21 mouse cellular contexts compared by ENCODE assay signal in genomic region chr7:35258294-35258693, GRCm38 (mm10). TPM values are rescaled to one million over a fixed set of nuclear protein-coding genes. Genes with fewer than 3 reads are reported as not detected.
DNase-seq lines count a peak whose midpoint lies in the region; ATAC-seq and TF ChIP-seq lines count a peak whose summit lies in the region.
"Had no signal": no experiment of that assay in that cellular context is flagged by ENCODE, and none has a peak within 500 bp of the region (broad histone marks: within the 10 kb centered on the region; RNA-seq: fewer than 3 reads in every experiment).

No protein-coding gene starts in this region.

- no peak for TF ChIP-seq CTCF in lung, embryonic 14.5 days (IDR thresholded peaks at IDR 0.05; ENCODE audit: low read depth)
- no peak for TF ChIP-seq CTCF in lung, adult 2 months (IDR thresholded peaks at IDR 0.05; ENCODE audit: insufficient read depth, low read length)

- no peaks in the 10 kb centered on the region for H3K27me3 ChIP-seq in embryonic facial prominence, embryonic 14.5 days (replicated peaks; ENCODE audit: control insufficient read depth, insufficient read depth, low read length)
- H3K27me3 ChIP-seq in embryonic facial prominence, embryonic 10.5 days (replicated peaks; ENCODE audit: low read depth, poor library complexity, severe bottlenecking) = 0 out of 2 replicates have a peak, but pooled peaks cover 3% of the 10 kb centered on the region
- no peaks in the 10 kb centered on the region for H3K27me3 ChIP-seq in lung, embryonic 14.5 days (ENCODE audit: insufficient read depth, low read length)
- H3K27me3 ChIP-seq: embryonic facial prominence, embryonic 12.5 days; forebrain, embryonic 12.5 days; hindbrain, embryonic 12.5 days had no signal

- H3K4me1 ChIP-seq in embryonic facial prominence, embryonic 14.5 days (ENCODE audit: control insufficient read depth, insufficient read depth, low read length) = no peaks in the 10 kb centered on the region
- H3K4me1 ChIP-seq in embryonic facial prominence, embryonic 10.5 days = peaks cover 4% of the 10 kb centered on the region; the same call in 1 of the 2 replicates
- no peaks in the 10 kb centered on the region for H3K4me1 ChIP-seq in lung, embryonic 14.5 days (ENCODE audit: insufficient read depth)
- H3K4me1 ChIP-seq in lung, adult 2 months (ENCODE audit: control insufficient read depth, insufficient read depth, low read length) = no peaks in the 10 kb centered on the region
- H3K4me1 ChIP-seq: embryonic facial prominence, embryonic 12.5 days; forebrain, embryonic 12.5 days; heart, embryonic 15.5 days; hindbrain, embryonic 12.5 days had no signal

- no peaks in the 10 kb centered on the region for H3K36me3 ChIP-seq in embryonic facial prominence, embryonic 14.5 days (ENCODE audit: control insufficient read depth, insufficient read depth, low read length)
- H3K36me3 ChIP-seq in embryonic facial prominence, embryonic 10.5 days (replicated peaks) = no peaks in the 10 kb centered on the region
- H3K36me3 ChIP-seq in lung, embryonic 14.5 days (ENCODE audit: insufficient read depth) = no peaks in the 10 kb centered on the region
- H3K36me3 ChIP-seq: embryonic facial prominence, embryonic 12.5 days; forebrain, embryonic 12.5 days; heart, embryonic 15.5 days; hindbrain, embryonic 12.5 days had no signal

- H3K9ac ChIP-seq in embryonic facial prominence, embryonic 14.5 days (ENCODE audit: low read depth, low read length) = no peak overlapping the region; the same call in 1 of the 2 replicates
- H3K9ac ChIP-seq in lung, embryonic 14.5 days = no peak overlapping the region
- H3K9ac ChIP-seq: embryonic facial prominence, embryonic 12.5 days; forebrain, embryonic 12.5 days; heart, embryonic 15.5 days; hindbrain, embryonic 12.5 days had no signal

- no peak for TF ChIP-seq POLR2A in lung, adult 2 months (IDR thresholded peaks at IDR 0.05; ENCODE audit: borderline replicate concordance, extremely low read depth, low read depth, low read length)

- H3K4me3 ChIP-seq in embryonic facial prominence, embryonic 14.5 days (ENCODE audit: low read depth, low read length) = no peak overlapping the region
- H3K4me3 ChIP-seq in embryonic facial prominence, embryonic 10.5 days = no peak overlapping the region
- H3K4me3 ChIP-seq in lung, embryonic 14.5 days (ENCODE audit: low read depth, low read length) = no peak overlapping the region
- no peak overlapping the region for H3K4me3 ChIP-seq in lung, adult 2 months (replicated peaks; ENCODE audit: extremely low read depth, low read depth, low read length)
- H3K4me3 ChIP-seq: embryonic facial prominence, embryonic 12.5 days; forebrain, embryonic 12.5 days; heart, embryonic 15.5 days; hindbrain, embryonic 12.5 days had no signal

- no peak overlapping the region for H3K27ac ChIP-seq in embryonic facial prominence, embryonic 14.5 days (replicated peaks; ENCODE audit: low read depth, low read length)
- H3K27ac ChIP-seq in embryonic facial prominence, embryonic 10.5 days (replicated peaks) = no peak overlapping the region
- H3K27ac ChIP-seq in lung, embryonic 14.5 days (ENCODE audit: low read depth) = peak overlapping the region; percentile 42; the same call in 1 of the 2 replicates
- H3K27ac ChIP-seq: embryonic facial prominence, embryonic 12.5 days; forebrain, embryonic 12.5 days; heart, embryonic 15.5 days; hindbrain, embryonic 12.5 days had no signal

- peak; percentile 65 for DNase-seq in embryonic facial prominence, embryonic 14.5 days (ENCODE audit: low spot score)
- DNase-seq in embryonic facial prominence, embryonic 10.5 days (ENCODE audit: low spot score) = no peak
- DNase-seq in kidney, postnatal 10 days = peak; percentile 57
- no peak for DNase-seq in kidney, postnatal 25 days
- peak; percentile 75 for DNase-seq in lung, embryonic 14.5 days
- DNase-seq in lung, adult 2 months = no peak
- DNase-seq: adrenal gland, postnatal 10 days; cerebellum, adult 11-12 months; cerebellum, adult 9-11 months; embryo, embryonic 11 days; gastrocnemius, postnatal 10 days; heart, adult 18-20 months; heart, postnatal 36 days had no signal

- no peak for ATAC-seq in embryonic facial prominence, embryonic 14.5 days (ENCODE audit: low read depth)
- peak; percentile 63; the same call in 1 of the 2 replicates for ATAC-seq in lung, embryonic 14.5 days (ENCODE audit: insufficient read depth)
- ATAC-seq: forebrain, embryonic 16.5 days; hindbrain, embryonic 16.5 days; inflammation-experienced regulatory T-cells, adult 6 months had no signal

- WGBS in embryonic facial prominence, embryonic 14.5 days = 52% methylated on average over 7 of the region's 7 CpGs
- WGBS in embryonic facial prominence, embryonic 10.5 days = 66% methylated on average over 7 of the region's 7 CpGs
- WGBS in lung, embryonic 14.5 days = 39% methylated on average over 7 of the region's 7 CpGs
- WGBS in lung, adult 2 months = 44% methylated on average over 7 of the region's 7 CpGs

- H3K4me2 ChIP-seq in embryonic facial prominence, embryonic 14.5 days (ENCODE audit: low read depth, low read length) = no peak overlapping the region
- no peak overlapping the region for H3K4me2 ChIP-seq in lung, embryonic 14.5 days
- H3K4me2 ChIP-seq: embryonic facial prominence, embryonic 12.5 days; forebrain, embryonic 12.5 days; heart, embryonic 11.5 days; heart, embryonic 15.5 days; hindbrain, embryonic 12.5 days had no signal

- no peaks in the 10 kb centered on the region for H3K9me3 ChIP-seq in embryonic facial prominence, embryonic 14.5 days (ENCODE audit: control insufficient read depth, low read length)
- no peaks in the 10 kb centered on the region for H3K9me3 ChIP-seq in embryonic facial prominence, embryonic 10.5 days
- H3K9me3 ChIP-seq in lung, embryonic 14.5 days (ENCODE audit: low read depth, low read length) = no peaks in the 10 kb centered on the region
- H3K9me3 ChIP-seq: embryonic facial prominence, embryonic 12.5 days; forebrain, embryonic 12.5 days; heart, embryonic 15.5 days; hindbrain, embryonic 12.5 days had no signal

RNA-seq across cellular contexts. Expression of gene Lrp3, which starts 43.0 kb away (rescaled TPM):
- 10.8 and 11.0 TPM in 2 replicates for polyA plus RNA-seq in embryonic facial prominence, embryonic 14.5 days (2014; fragmentation: Nextera tagmentation; extraction: Ambion mirVana)
- 10.5 and 10.6 TPM in 2 replicates for polyA plus RNA-seq in embryonic facial prominence, embryonic 10.5 days (2016; fragmentation: Nextera tagmentation; extraction: Ambion mirVana)
- polyA plus RNA-seq in lung, embryonic 14.5 days (2014; fragmentation: Nextera tagmentation; extraction: Ambion mirVana) = 8.2 and 11.2 TPM in 2 replicates
- polyA plus RNA-seq in lung, adult 2 months (2012; rRNA removed) = 10.1 and 12.3 TPM in 2 replicates

RNA-seq across cellular contexts. Expression of gene Gpatch1, which starts 59.9 kb away (rescaled TPM):
- polyA plus RNA-seq in embryonic facial prominence, embryonic 14.5 days (2014; fragmentation: Nextera tagmentation; extraction: Ambion mirVana) = 13.7 and 17.6 TPM in 2 replicates
- 17.9 and 18.7 TPM in 2 replicates for polyA plus RNA-seq in embryonic facial prominence, embryonic 10.5 days (2016; fragmentation: Nextera tagmentation; extraction: Ambion mirVana)
- polyA plus RNA-seq in lung, embryonic 14.5 days (2014; fragmentation: Nextera tagmentation; extraction: Ambion mirVana) = 15.9 and 16.1 TPM in 2 replicates
- polyA plus RNA-seq in lung, adult 2 months (2012; rRNA removed) = 4.9 and 5.7 TPM in 2 replicates

Comparison
In these comparisons a context has a peak if more than half of its experiments do, and no peak if none do; other contexts are left out.
1. DNase-seq: peak in embryonic facial prominence, embryonic 14.5 days (single experiment), kidney, postnatal 10 days (single experiment) and lung, embryonic 14.5 days (single experiment); none in embryonic facial prominence, embryonic 10.5 days (single experiment), kidney, postnatal 25 days (0 of 2) and lung, adult 2 months (single experiment).